Mouse (Mus musculus) hindbrain, embryonic 12.5 days (tissue): ENCODE data around the gene Ldlrap1. TPM values are rescaled to one million over a fixed set of nuclear protein-coding genes. Genes with fewer than 3 reads are reported as not detected.

ENCODE experiments used
- ATAC-seq: fragments of 200-750 bp; cut with Nextera tagmentation; 2 replicates; pipeline ENCODE4 v1.8.0; 2017; ENCODE audit warnings: moderate TSS enrichment; ENCODE audit not compliant: low FRiP score
- H3K27ac ChIP-seq: fragments of 300-500 bp; sonication (generic); 2 replicates; pipeline ENCODE4 v1.5.1; 2016; ENCODE audit warnings: mild to moderate bottlenecking
- H3K27me3 ChIP-seq: fragments of 300-500 bp; sonication (generic); 2 replicates; pipeline ENCODE4 v1.6.1; 2016; ENCODE audit warnings: mild to moderate bottlenecking
- H3K36me3 ChIP-seq: fragments of 300-500 bp; sonication (generic); 2 replicates; pipeline ENCODE4 v1.6.1; 2016; ENCODE audit warnings: mild to moderate bottlenecking
- H3K4me1 ChIP-seq: fragments of 300-500 bp; sonication (generic); 2 replicates; pipeline ENCODE4 v1.6.1; 2016
- H3K4me2 ChIP-seq: fragments of 300-500 bp; sonication (generic); replicated peaks from 2 replicates; pipeline ENCODE4 v1.6.1; 2016; ENCODE audit warnings: mild to moderate bottlenecking
- H3K4me3 ChIP-seq: fragments of 300-500 bp; sonication (generic); 2 replicates; pipeline ENCODE4 v1.5.1; 2016; ENCODE audit warnings: mild to moderate bottlenecking
- H3K9ac ChIP-seq: fragments of 300-500 bp; sonication (generic); 2 replicates; pipeline ENCODE4 v1.6.1; 2016; ENCODE audit warnings: mild to moderate bottlenecking, moderate library complexity
- H3K9me3 ChIP-seq: fragments of 300-500 bp; sonication (generic); replicated peaks from 2 replicates; pipeline ENCODE4 v1.6.1; 2016; ENCODE audit warnings: mild to moderate bottlenecking
- WGBS: fragments of 180-500 bp; shearing (Covaris S2); methylation state at CpG from one replicate; pipeline ENCODE4 v1.1.7; 2016; 5-methylcytosine and 5-hydroxymethylcytosine counted together
- polyA plus RNA-seq: library from polyadenylated mRNA; unstranded; fragments of >200 nt; fragmentation: Nextera tagmentation; extraction: Ambion mirVana; gene quantifications from 2 replicates; pipeline ENCODE4 v1.2.1, GENCODE M21; 2016

The Ldlrap1 gene
- polyA plus RNA-seq, 1 experiment from 2014 or later = 10.4 TPM

GRCm38 (mm10) chr4:134769891-134770290 is 2.1 kb upstream of the Ldlrap1 start:
- Histone ChIP-seq H3K27ac (no peak overlapping the region), H3K4me1 (peaks cover 24% of the 10 kb centered on the region), H3K36me3 (no peaks in the 10 kb centered on the region), H3K4me2 (no peak overlapping the region), H3K9me3 (no peaks in the 10 kb centered on the region), H3K4me3 (no peak overlapping the region), H3K27me3 (peaks cover 62% of the 10 kb centered on the region), H3K9ac (no peak overlapping the region)
- ATAC-seq = no peak
- 67% methylated on average over 7 of the region's 7 CpGs for WGBS

DNA sequence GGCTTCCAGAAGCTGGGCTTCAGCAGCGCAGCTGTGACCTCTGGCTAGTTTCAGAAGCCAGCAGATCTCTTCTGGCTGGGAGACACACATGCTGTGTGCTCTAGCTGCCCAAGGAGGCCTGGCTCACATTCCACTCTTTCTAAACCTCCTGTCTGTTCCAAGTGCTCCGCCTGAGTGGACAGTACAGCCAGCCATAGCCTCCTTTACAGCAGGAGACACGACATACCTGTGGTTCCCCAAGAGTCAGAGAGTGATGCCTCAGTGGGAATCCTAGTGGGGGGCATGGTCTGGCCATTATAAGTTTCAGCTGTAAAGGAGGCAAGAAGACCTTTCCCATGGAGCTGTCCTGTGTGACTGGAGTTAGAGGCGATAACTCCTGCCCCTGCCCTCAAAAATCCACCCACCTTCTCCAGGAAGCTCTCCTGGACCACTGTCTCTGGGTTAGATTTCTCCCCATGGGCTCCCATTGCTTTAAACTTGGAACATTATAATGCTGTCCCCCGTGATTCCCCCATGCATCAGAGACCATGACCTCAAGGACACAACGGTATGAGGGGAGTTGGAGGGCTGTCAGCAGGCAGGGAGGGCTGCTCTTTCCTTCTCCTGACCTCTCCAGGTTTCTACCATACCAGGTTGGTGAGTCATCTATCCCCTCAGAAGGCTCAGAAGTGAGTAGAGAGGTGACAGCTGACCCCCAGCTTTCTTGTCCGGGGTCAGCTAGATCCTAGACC is 1.4 kb upstream of the Ldlrap1 start:
- ATAC-seq = no peak
- no peak overlapping the region for H3K9ac ChIP-seq
- WGBS = 59% methylated on average over 7 of the region's 7 CpGs
- H3K9me3 ChIP-seq = no peaks in the 10 kb centered on the region
- peaks cover 65% of the 10 kb centered on the region for H3K27me3 ChIP-seq
- no peaks in the 10 kb centered on the region for H3K36me3 ChIP-seq
- H3K4me2 ChIP-seq = no peak overlapping the region
- H3K27ac ChIP-seq = no peak overlapping the region
- H3K4me1 ChIP-seq = peaks cover 24% of the 10 kb centered on the region
- H3K4me3 ChIP-seq = no peak overlapping the region

DNA sequence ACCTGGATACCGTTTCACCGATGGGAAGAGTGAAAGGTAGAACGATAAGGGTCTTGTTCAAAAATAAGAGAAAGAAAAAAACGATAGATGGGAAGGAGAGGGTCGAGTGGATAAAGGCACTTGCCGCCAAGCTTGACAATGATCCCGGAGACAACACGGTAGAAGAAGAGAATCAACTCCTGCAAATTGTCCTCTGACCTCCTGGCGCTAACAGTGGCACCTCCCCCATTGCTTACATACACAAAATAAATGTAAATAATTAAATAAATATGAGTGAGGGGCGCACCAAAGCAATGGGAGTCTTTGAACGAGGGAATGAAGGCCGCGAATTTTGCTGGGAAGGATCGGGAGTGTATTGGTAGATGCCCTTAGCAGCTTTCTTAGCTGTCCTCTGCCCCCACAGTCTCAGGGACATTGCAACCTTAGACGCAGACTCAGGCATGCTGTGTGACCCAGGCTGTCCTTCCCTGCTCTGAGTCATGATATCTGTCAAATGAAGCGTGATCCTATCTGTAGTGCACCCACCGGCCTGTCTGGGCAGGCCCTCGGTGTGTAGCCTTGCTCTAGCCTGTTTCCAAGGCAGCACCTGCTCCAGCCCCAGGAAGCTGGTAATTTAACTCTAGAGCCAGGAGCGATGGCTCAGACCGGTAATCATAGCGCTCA is 533 bp upstream of the Ldlrap1 start:
- peaks cover 67% of the 10 kb centered on the region for H3K27me3 ChIP-seq
- ATAC-seq = no peak
- 9% methylated on average over 21 of the region's 21 CpGs for WGBS

DNA sequence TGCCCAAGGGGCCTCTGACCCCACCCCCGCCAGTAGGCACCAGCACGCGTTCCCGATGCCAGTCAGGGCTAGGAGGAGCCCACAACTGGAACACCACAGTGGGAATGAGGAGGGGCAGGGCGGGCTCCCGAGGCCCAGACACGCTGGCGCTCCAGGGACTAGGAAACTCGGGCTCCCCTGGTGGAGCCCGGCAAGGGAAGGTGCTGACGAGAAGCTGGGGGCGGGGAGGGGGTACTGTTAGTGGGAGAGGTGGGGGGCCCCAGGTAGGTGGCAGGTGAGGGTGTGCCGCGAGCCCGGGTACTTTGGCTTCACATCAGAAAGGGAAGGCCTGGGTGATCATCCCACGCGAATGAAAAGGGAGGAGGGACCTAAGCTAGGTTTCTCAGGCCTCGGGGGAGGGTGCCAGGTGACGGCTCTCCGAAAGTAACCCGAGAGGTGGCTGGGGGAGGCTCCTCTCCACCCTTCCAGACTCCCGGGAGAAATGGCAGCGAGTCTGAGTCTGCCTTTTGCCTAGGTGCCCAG is 859 bp downstream of the Ldlrap1 start:
- Histone ChIP-seq H3K9me3 (no peaks in the 10 kb centered on the region), H3K27me3 (peaks cover 66% of the 10 kb centered on the region), H3K4me2 (peak overlapping the region; percentile 92), H3K4me3 (peak overlapping the region; percentile 63), H3K27ac (no peak overlapping the region), H3K9ac (peak overlapping the region; percentile 68), H3K4me1 (peaks cover 16% of the 10 kb centered on the region), H3K36me3 (no peaks in the 10 kb centered on the region)
- 1% methylated on average over 23 of the region's 23 CpGs for WGBS
- ATAC-seq = 0 out of 2 replicates have a peak, but pooled peaks have one; percentile 14

More for the DNA sequence above, 533 bp upstream of the Ldlrap1 start:
- Histone ChIP-seq H3K9ac (peak overlapping the region; percentile 68), H3K36me3 (no peaks in the 10 kb centered on the region), H3K27ac (no peak overlapping the region), H3K4me1 (peaks cover 23% of the 10 kb centered on the region), H3K4me2 (peak overlapping the region; percentile 92), H3K9me3 (no peaks in the 10 kb centered on the region), H3K4me3 (peak overlapping the region; percentile 63)

- Histone ChIP-seq H3K27ac (no peak overlapping the region), H3K4me3 (no peak overlapping the region), H3K4me1 (peaks cover 16% of the 10 kb centered on the region), H3K9ac (no peak overlapping the region), H3K4me2 (peak overlapping the region; percentile 92), H3K9me3 (no peaks in the 10 kb centered on the region), H3K36me3 (no peaks in the 10 kb centered on the region), H3K27me3 (peaks cover 61% of the 10 kb centered on the region)
- no peak for ATAC-seq
- WGBS = 71% methylated on average over 6 of the region's 6 CpGs
Measured at GRCm38 (mm10) chr4:134766277-134766676, 1.5 kb downstream of the Ldlrap1 start.

DNA sequence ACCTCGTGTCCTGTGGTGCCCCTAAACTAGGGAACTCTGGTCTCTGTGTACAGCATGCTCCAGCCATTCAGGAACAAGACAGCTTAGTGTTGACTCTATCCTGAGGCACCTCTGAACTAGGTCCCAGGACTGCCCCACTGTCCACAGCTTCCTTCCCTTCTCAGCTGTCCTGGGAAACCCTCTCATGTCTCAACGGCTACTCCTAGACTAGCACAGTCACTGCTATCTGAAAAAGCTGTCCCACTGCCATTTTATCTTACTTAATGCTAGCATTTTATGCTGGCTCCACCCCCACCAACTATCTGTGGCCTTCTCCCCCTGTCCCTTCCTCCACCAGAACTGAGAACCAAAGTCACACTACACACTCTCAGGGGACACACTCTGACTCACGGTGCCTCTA is 3.5 kb downstream of the Ldlrap1 start:
- Histone ChIP-seq H3K27ac (no peak overlapping the region), H3K4me3 (no peak overlapping the region), H3K4me1 (peaks cover 16% of the 10 kb centered on the region), H3K4me2 (no peak overlapping the region), H3K27me3 (peaks cover 47% of the 10 kb centered on the region), H3K9me3 (no peaks in the 10 kb centered on the region), H3K36me3 (no peaks in the 10 kb centered on the region), H3K9ac (no peak overlapping the region)
- 64% methylated on average over 3 of the region's 3 CpGs for WGBS
- ATAC-seq = no peak

GRCm38 (mm10) chr4:134762360-134762759 is 5.5 kb downstream of the Ldlrap1 start:
- H3K9me3 ChIP-seq = no peaks in the 10 kb centered on the region
- H3K4me1 ChIP-seq = peaks cover 7% of the 10 kb centered on the region
- H3K9ac ChIP-seq = no peak overlapping the region
- H3K36me3 ChIP-seq = no peaks in the 10 kb centered on the region
- no peak overlapping the region for H3K4me3 ChIP-seq
- 83% methylated on average over 6 of the region's 6 CpGs for WGBS
- H3K27ac ChIP-seq = no peak overlapping the region
- H3K27me3 ChIP-seq = peaks cover 29% of the 10 kb centered on the region
- ATAC-seq = no peak
- no peak overlapping the region for H3K4me2 ChIP-seq

DNA sequence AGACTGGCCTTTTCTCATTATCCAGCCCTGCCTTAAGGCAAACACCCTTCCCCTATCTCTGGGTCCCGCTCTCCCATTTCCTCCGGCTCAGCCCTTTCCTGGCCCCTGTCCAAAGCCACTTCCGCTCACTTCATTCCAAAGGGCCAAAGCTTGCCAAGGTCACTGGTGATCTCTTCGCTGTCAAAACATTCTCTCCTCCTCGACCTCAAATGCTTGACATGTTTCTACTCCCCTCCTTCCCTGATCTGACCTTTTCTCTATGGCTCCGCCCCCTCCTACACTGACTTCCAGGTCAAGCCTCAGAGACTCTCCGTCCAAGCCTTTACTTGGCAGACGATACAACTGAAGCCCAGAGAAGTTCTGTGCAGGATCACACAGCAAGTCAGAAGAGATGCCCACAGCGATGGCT is 7.0 kb downstream of the Ldlrap1 start:
- Histone ChIP-seq H3K4me2 (no peak overlapping the region), H3K4me1 (no peaks in the 10 kb centered on the region), H3K9me3 (no peaks in the 10 kb centered on the region), H3K27me3 (peaks cover 13% of the 10 kb centered on the region), H3K27ac (no peak overlapping the region), H3K36me3 (no peaks in the 10 kb centered on the region), H3K9ac (no peak overlapping the region), H3K4me3 (no peak overlapping the region)
- ATAC-seq = no peak
- WGBS = 62% methylated on average over 9 of the region's 9 CpGs

DNA sequence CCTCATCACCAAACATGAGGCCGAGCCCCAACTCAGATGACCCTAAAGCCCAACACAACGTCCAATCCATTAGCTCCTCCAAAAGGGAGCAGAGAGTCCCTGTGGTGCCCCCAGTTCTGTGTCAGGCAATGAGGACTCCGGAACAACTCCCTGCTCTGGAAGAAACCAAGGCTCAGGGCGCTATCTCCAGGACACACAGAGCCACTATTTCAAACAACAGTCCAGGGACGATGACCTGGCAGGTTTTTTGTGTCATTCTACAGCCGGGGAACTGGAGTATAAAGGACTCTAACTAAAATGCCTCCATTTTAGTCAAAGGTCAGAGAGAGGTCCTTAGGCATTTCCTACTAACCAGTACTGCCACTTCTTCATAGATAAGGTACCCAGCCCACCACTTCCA is 7.5 kb downstream of the Ldlrap1 start:
- H3K27ac ChIP-seq = no peak overlapping the region
- H3K9ac ChIP-seq = no peak overlapping the region
- peaks cover 8% of the 10 kb centered on the region for H3K27me3 ChIP-seq
- no peak for ATAC-seq
- WGBS = 81% methylated on average over 6 of the region's 6 CpGs
- no peak overlapping the region for H3K4me3 ChIP-seq
- no peaks in the 10 kb centered on the region for H3K36me3 ChIP-seq
- H3K4me2 ChIP-seq = no peak overlapping the region
- H3K4me1 ChIP-seq = 0 out of 2 replicates have a peak, but pooled peaks cover 3% of the 10 kb centered on the region
- H3K9me3 ChIP-seq = no peaks in the 10 kb centered on the region

DNA sequence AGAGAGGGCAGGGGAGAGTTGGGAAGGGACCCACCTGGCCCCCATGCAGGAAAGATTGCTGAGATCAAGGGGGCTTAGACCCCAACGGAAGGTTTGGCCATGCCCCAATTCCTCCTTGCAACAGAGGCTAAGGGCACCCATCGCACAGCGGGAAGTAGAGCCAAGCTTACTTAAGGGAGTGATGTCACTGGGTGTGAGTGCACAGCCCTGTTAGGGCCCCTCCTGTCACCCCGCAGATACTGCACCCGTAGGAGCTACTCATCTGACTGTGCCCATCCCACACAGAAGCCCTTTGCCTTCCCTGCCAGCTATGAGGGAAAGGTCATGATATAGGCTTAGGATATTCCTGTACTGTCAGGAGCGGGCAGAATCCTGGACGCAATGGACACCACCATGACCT is 8.3 kb downstream of the Ldlrap1 start:
- no peak overlapping the region for H3K4me3 ChIP-seq
- no peaks in the 10 kb centered on the region for H3K36me3 ChIP-seq
- no peak overlapping the region for H3K4me2 ChIP-seq
- 91% methylated on average over 7 of the region's 7 CpGs for WGBS
- no peak overlapping the region for H3K9ac ChIP-seq
- no peaks in the 10 kb centered on the region for H3K9me3 ChIP-seq
- H3K27me3 ChIP-seq = peaks cover 5% of the 10 kb centered on the region; the same call in 1 of the 2 replicates
- no peak for ATAC-seq
- H3K4me1 ChIP-seq = peaks cover 9% of the 10 kb centered on the region
- H3K27ac ChIP-seq = no peak overlapping the region

DNA sequence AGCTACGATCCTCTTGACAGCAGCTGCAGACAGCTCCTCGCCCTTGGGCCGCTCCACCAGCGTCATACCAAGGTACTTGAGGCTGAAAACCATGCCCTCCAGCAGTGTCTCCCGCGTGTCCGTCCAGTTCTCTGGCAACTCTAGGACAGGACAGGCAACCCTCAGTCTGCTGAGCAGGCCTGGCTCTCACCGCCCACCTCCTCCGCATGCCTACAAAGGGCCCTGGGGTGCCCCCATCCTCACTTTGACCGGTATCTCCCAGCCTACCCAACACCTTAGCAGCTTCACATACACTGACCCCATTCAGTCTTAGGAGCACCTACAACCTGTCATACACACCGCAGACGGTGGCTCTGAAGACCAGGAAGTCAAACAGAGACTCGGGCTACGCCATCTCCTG is 8.9 kb downstream of the Ldlrap1 start:
- Histone ChIP-seq H3K9ac (no peak overlapping the region), H3K27me3 (no peaks in the 10 kb centered on the region), H3K4me2 (no peak overlapping the region), H3K9me3 (no peaks in the 10 kb centered on the region), H3K36me3 (no peaks in the 10 kb centered on the region), H3K4me3 (no peak overlapping the region), H3K4me1 (peaks cover 15% of the 10 kb centered on the region), H3K27ac (no peak overlapping the region)
- no peak for ATAC-seq
- 89% methylated on average over 14 of the region's 14 CpGs for WGBS

DNA sequence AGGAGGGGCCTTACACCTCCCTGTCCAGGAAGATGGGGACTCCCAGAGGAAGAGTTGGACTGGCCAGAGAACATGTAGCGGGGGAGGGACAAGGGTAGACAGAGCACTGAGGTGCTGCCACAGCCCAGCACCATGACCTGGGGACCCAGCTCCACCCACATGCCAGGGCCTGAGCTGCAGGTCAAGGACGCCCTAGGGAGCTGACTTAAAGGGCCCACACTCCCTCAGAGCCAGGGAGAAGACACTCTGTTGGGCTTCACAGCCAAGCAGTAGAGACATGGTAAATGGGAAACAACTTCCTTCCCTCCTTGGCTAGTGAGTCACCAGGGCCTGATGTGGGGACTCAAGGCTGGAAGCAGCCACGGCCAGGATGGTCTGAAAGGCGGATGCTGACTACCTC is 9.5 kb downstream of the Ldlrap1 start:
- no peak for ATAC-seq
- no peaks in the 10 kb centered on the region for H3K36me3 ChIP-seq
- H3K27me3 ChIP-seq = no peaks in the 10 kb centered on the region
- WGBS = 80% methylated on average over 4 of the region's 4 CpGs
- H3K4me2 ChIP-seq = no peak overlapping the region
- no peak overlapping the region for H3K9ac ChIP-seq
- H3K4me1 ChIP-seq = peaks cover 21% of the 10 kb centered on the region
- no peak overlapping the region for H3K27ac ChIP-seq
- H3K9me3 ChIP-seq = no peaks in the 10 kb centered on the region
- H3K4me3 ChIP-seq = no peak overlapping the region
